Mouse (Mus musculus) kidney, adult 2 months (tissue): Measurements from ENCODE around the gene Ypel2.

ENCODE experiments used
- CTCF ChIP-seq: fragments of 200-500 bp; conservative IDR thresholded peaks from 2 replicates; pipeline ENCODE4 v1.5.1; 2011; ENCODE audit warnings: low read depth, mild to moderate bottlenecking, control low read depth, low read length, moderate library complexity, mixed read lengths; ENCODE audit not compliant: insufficient read depth, insufficient read length
- POLR2A ChIP-seq: fragments of 200-500 bp; IDR thresholded peaks from one replicate; pipeline ENCODE4 v1.6.1; 2011; ENCODE audit warnings: low read depth, low read length, control low read depth

GRCm38 (mm10) chr11:87010476-87010875 is 17.0 kb upstream of the Ypel2 start:
- TF ChIP-seq POLR2A (no peak), CTCF (peak; percentile 52)
